Mouse (Mus musculus) myocyte (in vitro differentiated cells): ENCODE data around the gene Itgb5. TPM values are rescaled to one million over a fixed set of nuclear protein-coding genes. Genes with fewer than 3 reads are reported as not detected.

Source experiments
- H3K27me3 ChIP-seq: one replicate; pipeline ENCODE4 v1.6.1; 2011; ENCODE audit not compliant: control insufficient read depth, insufficient read depth, insufficient read length
- H3K36me3 ChIP-seq: one replicate; pipeline ENCODE4 v1.6.1; 2011; ENCODE audit not compliant: control insufficient read depth, insufficient read depth
- H3K4me2 ChIP-seq: one replicate; pipeline ENCODE4 v1.6.1; 2011; ENCODE audit warnings: low read depth, control low read depth
- H3K4me3 ChIP-seq: one replicate; pipeline ENCODE4 v1.5.1; 2011; ENCODE audit warnings: mild to moderate bottlenecking, control low read depth, moderate library complexity
- H3K79me2 ChIP-seq: one replicate; pipeline ENCODE4 v1.6.1; 2011; ENCODE audit not compliant: control insufficient read depth, insufficient read depth
- H3ac ChIP-seq: one replicate; pipeline ENCODE4 v1.6.1; 2011; ENCODE audit not compliant: control insufficient read depth, insufficient read length
- CEBPB ChIP-seq: IDR thresholded peaks from 2 replicates; pipeline ENCODE4 v1.6.1; 2011; ENCODE audit warnings: mild to moderate bottlenecking, moderate library complexity; ENCODE audit not compliant: poor library complexity, insufficient read depth, severe bottlenecking
- E2F4 ChIP-seq: IDR thresholded peaks from one replicate; pipeline ENCODE4 v1.6.1; 2011; ENCODE audit warnings: mild to moderate bottlenecking, control low read depth, moderate library complexity; ENCODE audit not compliant: insufficient read depth
- MAX ChIP-seq: IDR thresholded peaks from one replicate; pipeline ENCODE4 v1.6.1; 2011; ENCODE audit warnings: low read depth, mild to moderate bottlenecking, control low read depth
- MYOD1 ChIP-seq, 3 experiments: IDR thresholded peaks; one replicate each; pipeline ENCODE4 v1.6.1; 2011; ENCODE audit warnings: control low read depth in 2 of 3, low read depth in 2 of 3, mild to moderate bottlenecking in 2 of 3, moderate library complexity in 1 of 3; ENCODE audit not compliant: insufficient read length in 2 of 3, control insufficient read depth in 1 of 3
- MYOG ChIP-seq, 3 experiments: IDR thresholded peaks; one replicate each; pipeline ENCODE4 v1.6.1; 2011; ENCODE audit warnings: control low read depth in 2 of 3, low read depth in 2 of 3, mild to moderate bottlenecking in 2 of 3; ENCODE audit not compliant: insufficient read length in 2 of 3, control insufficient read depth in 1 of 3, insufficient read depth in 1 of 3
- POLR2A ChIP-seq: IDR thresholded peaks from one replicate; pipeline ENCODE4 v1.6.1; 2011; ENCODE audit warnings: low read depth, mild to moderate bottlenecking, control low read depth, moderate library complexity; ENCODE audit not compliant: insufficient read length
- POLR2AphosphoS2 ChIP-seq: IDR thresholded peaks from one replicate; pipeline ENCODE4 v1.6.1; 2011; ENCODE audit warnings: low read depth, control low read depth; ENCODE audit not compliant: insufficient read length
- REST ChIP-seq: IDR thresholded peaks from one replicate; pipeline ENCODE4 v1.6.1; 2011; ENCODE audit warnings: mild to moderate bottlenecking, control low read depth, moderate library complexity; ENCODE audit not compliant: insufficient read depth, insufficient read length
- SRF ChIP-seq: IDR thresholded peaks from one replicate; pipeline ENCODE4 v1.6.1; 2011; ENCODE audit warnings: low read depth; ENCODE audit not compliant: control insufficient read depth, insufficient read length
- TCF12 ChIP-seq: IDR thresholded peaks from one replicate; pipeline ENCODE4 v1.6.1; 2011; ENCODE audit warnings: mild to moderate bottlenecking, control low read depth; ENCODE audit not compliant: poor library complexity, insufficient read depth, severe bottlenecking
- TCF3 ChIP-seq: IDR thresholded peaks from one replicate; pipeline ENCODE4 v1.6.1; 2011; ENCODE audit warnings: low read depth, control low read depth; ENCODE audit not compliant: insufficient read length
- USF1 ChIP-seq: IDR thresholded peaks from one replicate; pipeline ENCODE4 v1.6.1; 2011; ENCODE audit warnings: low read depth, mild to moderate bottlenecking, control low read depth, moderate library complexity
- polyA plus RNA-seq: library from polyadenylated mRNA; unstranded; fragments of >200 nt; fragmentation: generic; extraction: Trizol; gene quantifications from one replicate; pipeline ENCODE4 v1.2.1, GENCODE M21; 2012; ENCODE audit warnings: missing spikeins

The Itgb5 gene
- polyA plus RNA-seq, 1 experiment, result 114 TPM

- H3K27me3 ChIP-seq, result no peaks in the 10 kb centered on the region
- TF ChIP-seq USF1, result no peak
- TF ChIP-seq MAX, result no peak
- no peak for TF ChIP-seq TCF3
- no peak for TF ChIP-seq SRF
- TF ChIP-seq TCF12, result no peak
- TF ChIP-seq CEBPB, result no peak
- TF ChIP-seq POLR2AphosphoS2, result no peak
- TF ChIP-seq MYOG (IDR thresholded peaks at IDR 0.05; ENCODE audit: control insufficient read depth in 1 of 3, insufficient read depth in 1 of 3, insufficient read length in 2 of 3, low read depth in 2 of 3), result no peak
Measured at GRCm38 (mm10) chr16:33940095-33940494, 110.6 kb downstream of the Itgb5 start.

GRCm38 (mm10) chr16:33941271-33941781, 111.9 kb downstream of the Itgb5 start:
- TF ChIP-seq POLR2AphosphoS2 (peak; percentile 40), SRF (no peak), MYOG (IDR thresholded peaks at IDR 0.05; ENCODE audit: control insufficient read depth in 1 of 3, insufficient read depth in 1 of 3, insufficient read length in 2 of 3, low read depth in 2 of 3) (peak; percentile 86 to 96 (median 94)), TCF3 (peak; percentile 51), POLR2A (peak; percentile 22), MAX (no peak), CEBPB (no peak), E2F4 (no peak), TCF12 (peak; percentile 77), MYOD1 (IDR thresholded peaks at IDR 0.05; ENCODE audit: control insufficient read depth in 1 of 3, insufficient read length in 2 of 3, low read depth in 2 of 3) (peak; percentile 73 to 95 (median 94))
- Histone ChIP-seq H3K4me2 (peak overlapping the region; percentile 24), H3K4me3 (no peak overlapping the region), H3ac (no peak overlapping the region), H3K79me2 (no peaks in the 10 kb centered on the region), H3K27me3 (no peaks in the 10 kb centered on the region), H3K36me3 (no peaks in the 10 kb centered on the region)

More at GRCm38 (mm10) chr16:33940095-33940494, 110.6 kb downstream of the Itgb5 start:
- Histone ChIP-seq H3ac (no peak overlapping the region), H3K4me3 (no peak overlapping the region), H3K79me2 (no peaks in the 10 kb centered on the region), H3K4me2 (no peak overlapping the region), H3K36me3 (no peaks in the 10 kb centered on the region)

GRCm38 (mm10) chr16:33942341-33942740, 112.9 kb downstream of the Itgb5 start:
- Histone ChIP-seq H3K27me3 (no peaks in the 10 kb centered on the region), H3K79me2 (no peaks in the 10 kb centered on the region), H3K36me3 (no peaks in the 10 kb centered on the region), H3K4me2 (no peak overlapping the region), H3ac (no peak overlapping the region), H3K4me3 (no peak overlapping the region)
- no peak for TF ChIP-seq CEBPB
- TF ChIP-seq POLR2A, result no peak
- TF ChIP-seq USF1, result no peak
- no peak for TF ChIP-seq E2F4
- no peak for TF ChIP-seq SRF
- TF ChIP-seq MYOD1 (IDR thresholded peaks at IDR 0.05; ENCODE audit: control insufficient read depth in 1 of 3, insufficient read length in 2 of 3, low read depth in 2 of 3), result no peak
- no peak for TF ChIP-seq TCF12
- no peak for TF ChIP-seq MAX
- no peak for TF ChIP-seq REST
- TF ChIP-seq MYOG (IDR thresholded peaks at IDR 0.05; ENCODE audit: control insufficient read depth in 1 of 3, insufficient read depth in 1 of 3, insufficient read length in 2 of 3, low read depth in 2 of 3), result no peak
- TF ChIP-seq TCF3, result no peak
- no peak for TF ChIP-seq POLR2AphosphoS2

- peaks cover 2% of the 10 kb centered on the region for H3K36me3 ChIP-seq
- H3K79me2 ChIP-seq, result no peaks in the 10 kb centered on the region
- H3K27me3 ChIP-seq, result no peaks in the 10 kb centered on the region
- H3ac ChIP-seq, result no peak overlapping the region
- H3K4me2 ChIP-seq, result no peak overlapping the region
- H3K4me3 ChIP-seq, result no peak overlapping the region
- TF ChIP-seq TCF12, result no peak
- TF ChIP-seq POLR2AphosphoS2, result no peak
- no peak for TF ChIP-seq SRF
- TF ChIP-seq MYOD1 (IDR thresholded peaks at IDR 0.05; ENCODE audit: control insufficient read depth in 1 of 3, insufficient read length in 2 of 3, low read depth in 2 of 3), result peak in 2 of 3 experiments; percentile 70 to 85
- no peak for TF ChIP-seq REST
Measured at GRCm38 (mm10) chr16:33943388-33943787, 113.9 kb downstream of the Itgb5 start.

GRCm38 (mm10) chr16:33944126-33944525, 114.7 kb downstream of the Itgb5 start:
- Histone ChIP-seq H3ac (no peak overlapping the region), H3K36me3 (peaks cover 5% of the 10 kb centered on the region), H3K79me2 (no peaks in the 10 kb centered on the region), H3K4me2 (no peak overlapping the region), H3K4me3 (no peak overlapping the region), H3K27me3 (no peaks in the 10 kb centered on the region)
- TF ChIP-seq REST (no peak), POLR2A (no peak), TCF3 (no peak), CEBPB (no peak)
